Mouse (Mus musculus): ENCODE measurements around the gene Olfr214. TPM values are rescaled to one million over a fixed set of nuclear protein-coding genes. Genes with fewer than 3 reads are reported as not detected.
"Not testable (repeated sequence)": the region's sequence is repeated elsewhere in the genome, so short reads cannot be mapped to it uniquely, and the experiment has no call there.

The Olfr214 gene
- not detected in 2 replicates for polyA plus RNA-seq (2012; rRNA removed)

DNA sequence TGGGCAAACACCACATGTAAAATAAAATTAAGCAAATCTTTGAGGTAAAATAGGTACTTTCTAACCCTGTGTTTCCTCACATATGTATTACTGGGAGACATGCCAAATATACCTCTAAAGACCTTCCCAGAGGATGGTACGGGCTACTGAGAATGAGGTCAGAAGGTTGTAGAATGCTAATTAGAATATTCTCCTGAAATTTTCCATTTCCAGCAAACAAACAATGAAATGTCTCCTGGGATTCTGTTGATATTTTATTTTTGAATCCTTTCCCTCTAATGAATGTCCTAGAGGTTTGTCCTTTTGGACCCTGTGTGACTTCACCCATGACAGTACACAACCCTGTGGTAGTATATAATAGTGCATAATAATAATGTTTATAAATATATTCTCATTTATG, at the start of gene Olfr214:
TSS of gene Olfr214 (plus strand) at position 301 of the 400 bp plus-strand sequence.
- DNase-seq (ENCODE audit: low read depth, low spot score) = no peak
- 63% methylated on average over 1 of the region's 1 CpGs for WGBS

- 91% methylated on average over 20 of the region's 20 CpGs for WGBS
These were observed 47.6 kb upstream of the Olfr214 start, which contains the start of gene Olfr212 for GRCm38 (mm10) chr6:116506302-116507003. Gene Olfr212 (plus strand): TSS chr6:116506516.

DNA sequence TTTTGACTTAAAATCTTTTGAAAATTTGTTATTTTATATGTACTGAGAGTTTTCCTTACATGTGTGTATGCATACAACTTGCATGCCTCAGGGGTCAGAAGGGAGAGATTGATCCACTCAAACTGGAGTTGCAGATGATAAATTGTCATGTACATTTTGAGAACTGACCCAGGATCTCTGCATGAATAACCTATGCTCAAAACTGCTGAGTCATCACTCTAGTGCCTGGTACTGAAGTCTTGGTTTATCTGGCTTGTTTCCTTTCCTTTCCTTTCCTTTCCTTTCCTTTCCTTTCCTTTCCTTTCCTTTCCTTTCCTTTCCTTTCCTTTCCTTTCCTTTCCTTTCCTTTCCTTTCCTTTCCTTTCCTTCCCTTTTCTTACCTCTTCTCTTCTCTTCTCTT, 39.2 kb upstream of the Olfr214 start:
- DNase-seq (ENCODE audit: low read depth, low spot score) = no peak

More at GRCm38 (mm10) chr6:116506302-116507003, 47.6 kb upstream of the Olfr214 start, which contains the start of gene Olfr212:
- not testable (repeated sequence) for DNase-seq (ENCODE audit: low read depth, low spot score)

DNA sequence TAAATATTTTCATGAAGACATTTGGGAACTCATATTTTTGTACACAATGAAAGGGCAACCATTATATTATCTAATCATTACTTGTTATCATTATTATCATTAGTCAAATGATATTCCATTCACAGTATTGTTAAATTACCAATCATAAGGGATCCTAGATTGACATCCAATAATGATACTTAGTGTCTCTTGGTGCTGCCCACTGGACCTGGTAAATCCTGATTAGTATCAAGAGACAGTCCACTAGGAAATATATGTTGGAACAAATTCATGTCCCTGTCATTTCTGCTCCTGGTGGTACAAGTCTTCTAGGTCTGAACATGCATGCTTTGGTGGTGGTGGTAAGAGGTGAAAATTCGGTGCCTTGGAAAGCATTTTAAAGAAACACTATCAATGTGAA, 15.9 kb upstream of the Olfr214 start, which contains the start of gene Olfr213:
TSS of gene Olfr213 (plus strand) at position 301 of the 400 bp plus-strand sequence.
- DNase-seq (ENCODE audit: low read depth, low spot score) = no peak
- WGBS = 81% methylated on average over 1 of the region's 1 CpGs

DNA sequence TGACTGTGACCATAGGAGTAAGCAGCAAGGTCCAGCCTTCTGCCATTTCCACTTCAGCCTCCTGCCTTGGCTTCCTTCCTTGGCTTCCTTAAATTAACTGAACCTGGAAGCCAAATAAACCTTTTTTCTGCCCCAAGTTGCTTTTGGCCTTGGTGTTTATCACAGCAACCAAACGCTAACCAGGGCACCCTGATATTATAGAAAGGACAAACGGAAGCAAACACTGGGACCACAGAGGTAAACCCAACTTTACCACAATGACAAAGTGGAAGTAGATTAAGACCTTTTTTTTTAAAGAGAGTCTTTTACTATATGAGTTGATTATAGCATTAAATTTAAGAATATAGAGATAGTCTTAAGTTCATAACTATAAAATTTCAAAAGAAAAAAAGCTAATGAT, 11.5 kb upstream of the Olfr214 start:
- no peak for DNase-seq (ENCODE audit: low read depth, low spot score)
- 72% methylated on average over 2 of the region's 2 CpGs for WGBS

DNA sequence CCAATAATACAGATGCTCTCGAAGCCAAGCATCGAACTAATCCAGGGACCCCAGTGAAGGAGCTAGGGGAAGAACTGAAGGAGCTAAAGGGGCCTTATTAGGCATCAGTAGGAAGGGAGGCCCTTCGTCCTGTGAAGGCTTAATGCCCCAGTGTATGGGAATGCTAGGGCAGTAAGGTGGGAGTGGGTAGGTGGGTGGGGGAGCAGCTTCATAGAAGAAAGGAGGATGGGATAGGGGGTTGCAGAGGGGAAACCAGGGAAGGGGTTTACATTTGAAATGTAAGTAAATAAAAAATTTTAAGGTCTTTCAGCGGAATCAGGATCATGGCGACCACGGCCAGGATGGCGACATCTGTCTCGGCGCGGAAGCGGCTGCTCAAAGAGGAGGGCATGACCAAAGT, 3.2 kb upstream of the Olfr214 start, which contains the start of gene Gm5580:
TSS of gene Gm5580 (plus strand) at position 301 of the 400 bp plus-strand sequence.
- DNase-seq (ENCODE audit: low read depth, low spot score) = not testable (repeated sequence)
- 93% methylated on average over 11 of the region's 11 CpGs for WGBS

- WGBS = 29% methylated on average over 3 of the region's 3 CpGs
- no peak for DNase-seq (ENCODE audit: low read depth, low spot score)
These were observed 917 bp downstream of the Olfr214 start for GRCm38 (mm10) chr6:116554952-116555351.

DNA sequence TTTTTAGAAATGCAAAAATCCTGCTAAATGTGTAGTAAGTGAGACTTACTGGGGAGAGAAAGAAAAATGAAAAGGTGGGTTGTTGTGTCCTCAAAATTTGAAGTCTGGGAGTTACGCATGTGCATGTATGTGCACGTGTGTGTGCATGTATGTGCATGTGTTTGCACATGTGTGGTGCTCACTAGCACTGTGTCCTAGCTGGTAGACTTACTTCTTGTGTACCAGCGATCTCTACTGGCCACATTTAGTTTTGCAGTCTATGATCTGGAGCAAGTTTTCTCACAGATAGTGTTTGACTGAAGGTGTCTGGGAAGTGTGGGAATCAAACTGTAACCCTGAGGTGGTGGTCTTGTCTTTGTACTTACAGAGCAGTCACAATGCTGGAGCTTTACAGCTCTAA, 15.8 kb downstream of the Olfr214 start:
- WGBS = 24% methylated on average over 3 of the region's 3 CpGs
- peak; percentile 0 for DNase-seq (ENCODE audit: low read depth, low spot score)

GRCm38 (mm10) chr6:116584095-116584494, 30.1 kb downstream of the Olfr214 start, which contains the start of gene Olfr215:
Gene Olfr215 (minus strand): TSS chr6:116584195.
- DNase-seq (ENCODE audit: low read depth, low spot score) = no peak
- 69% methylated on average over 4 of the region's 4 CpGs for WGBS

DNA sequence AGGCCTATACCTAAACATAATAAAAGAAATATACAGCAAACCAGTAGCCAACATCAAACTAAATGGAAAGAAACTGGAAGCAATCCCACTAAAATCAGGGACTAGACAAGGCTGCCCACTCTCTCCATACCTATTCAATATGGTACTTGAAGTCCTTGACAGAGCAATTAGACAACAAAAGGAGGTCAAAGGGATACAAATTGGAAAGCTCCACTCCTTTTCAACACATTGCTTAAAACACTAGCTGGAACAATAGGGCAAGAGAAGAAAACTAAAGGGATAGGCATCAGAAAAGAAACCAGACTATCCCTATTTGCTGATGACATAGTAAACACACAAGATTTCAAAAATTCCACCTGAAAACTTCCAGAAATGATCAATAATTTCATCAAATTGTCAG, 46.9 kb downstream of the Olfr214 start:
- DNase-seq (ENCODE audit: low read depth, low spot score) = not testable (repeated sequence)

DNA sequence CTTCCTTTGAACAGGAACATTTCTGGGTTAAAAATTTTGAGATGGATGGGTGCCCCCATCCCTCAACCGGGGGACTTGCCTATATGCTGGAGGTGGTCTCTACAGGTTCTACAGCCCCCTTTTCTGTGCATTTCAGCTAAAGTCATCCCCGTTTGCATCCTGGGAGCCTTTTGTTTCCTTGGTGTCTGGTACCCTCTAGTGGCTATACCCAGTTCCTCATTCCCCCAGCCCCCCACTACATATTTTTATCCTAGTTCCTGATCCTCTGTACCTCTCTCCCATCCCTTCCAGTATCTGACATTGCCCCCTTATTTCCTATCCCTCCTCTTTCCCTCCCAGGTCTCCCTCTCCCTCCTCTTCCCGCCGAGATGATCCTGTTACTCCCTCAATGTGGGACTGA, 53.2 kb downstream of the Olfr214 start:
- no peak for DNase-seq (ENCODE audit: low read depth, low spot score)
- 48% methylated on average over 4 of the region's 4 CpGs for WGBS

Other genes starting within 250 kb of the Olfr214 start
- gene March8, start 216.2 kb upstream of the Olfr214 start, polyA plus RNA-seq (2012; rRNA removed) = 36.4 and 67.0 TPM in 2 replicates
- gene Alox5, start 93.1 kb upstream of the Olfr214 start, polyA plus RNA-seq (2012; rRNA removed) = 1.3 and 3.8 TPM in 2 replicates
- not detected in 2 replicates for gene Olfr211, start 65.1 kb upstream of the Olfr214 start, polyA plus RNA-seq (2012; rRNA removed)
- gene Olfr212, start 47.7 kb upstream of the Olfr214 start, polyA plus RNA-seq (2012; rRNA removed) = not detected in 2 replicates
- gene Olfr213, start 15.8 kb upstream of the Olfr214 start, polyA plus RNA-seq (2012; rRNA removed) = not detected in 2 replicates
- 0.14 and 0.16 TPM in 2 replicates for gene Gm5580, start 3.1 kb upstream of the Olfr214 start, polyA plus RNA-seq (2012; rRNA removed)
- gene Olfr215, start 30.0 kb downstream of the Olfr214 start, polyA plus RNA-seq (2012; rRNA removed) = not detected in 2 replicates
- gene Zfp422, start 74.8 kb downstream of the Olfr214 start, polyA plus RNA-seq (2012; rRNA removed) = 10.4 and 11.2 TPM in 2 replicates
- gene Depp1, start 96.4 kb downstream of the Olfr214 start, polyA plus RNA-seq (2012; rRNA removed) = 2.2 and 2.9 TPM in 2 replicates
- 16.0 and 16.8 TPM in 2 replicates for gene Rassf4, start 119.7 kb downstream of the Olfr214 start, polyA plus RNA-seq (2012; rRNA removed)
- gene Tmem72, start 162.7 kb downstream of the Olfr214 start, polyA plus RNA-seq (2012; rRNA removed) = under 0.01 and 0.01 TPM in 2 replicates

All from large intestine, adult 2 months (tissue).